Mouse (Mus musculus): ENCODE measurements around the gene Scgb1b2.

The Scgb1b2 gene

DNA sequence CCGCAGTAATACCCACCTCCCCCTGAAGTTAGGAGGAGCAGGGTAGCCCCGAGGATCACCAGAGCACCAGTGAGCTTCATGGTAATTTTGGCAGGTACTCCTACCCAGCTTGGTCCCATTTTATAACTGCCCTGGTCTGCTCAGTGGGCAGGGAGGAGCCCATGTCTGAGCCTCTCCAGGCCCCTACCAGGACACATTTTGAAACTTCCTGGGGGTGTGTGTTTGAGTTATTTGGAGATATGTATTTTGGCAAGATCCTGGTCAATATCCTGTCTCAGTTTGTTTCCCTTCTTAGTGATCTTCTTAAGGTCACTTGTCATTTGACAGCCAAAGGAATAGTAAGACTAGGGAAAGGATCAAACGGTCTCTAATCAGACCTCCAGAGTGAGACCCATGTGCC, at the start of gene Scgb1b2:
Gene Scgb1b2 (minus strand): TSS at position 101 of the 400 bp plus-strand sequence.
- DNase-seq: no peak

DNA sequence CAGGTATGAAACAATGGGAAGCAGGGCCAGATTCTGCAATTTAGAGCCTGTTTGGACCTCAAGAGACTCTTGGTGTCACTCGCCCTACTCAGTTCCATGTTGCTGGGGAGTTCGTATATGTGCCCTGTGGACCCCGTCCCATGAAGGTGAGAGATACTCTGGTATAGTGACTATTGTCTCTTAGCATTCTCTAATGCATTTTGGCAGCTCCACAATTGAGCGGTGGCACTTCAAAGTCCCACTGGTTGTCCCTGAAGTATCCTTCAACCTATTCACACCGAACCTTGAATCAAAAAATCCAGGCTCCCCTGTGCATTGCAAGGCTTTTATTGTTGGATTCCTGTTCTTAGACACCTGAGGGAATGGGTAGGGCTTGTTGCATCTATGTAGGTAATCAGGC, 1.4 kb downstream of the Scgb1b2 start, which contains the start of gene Scgb2b2:
Gene Scgb2b2 (plus strand): TSS at position 301 of the 400 bp plus-strand sequence.
- DNase-seq: no peak
